Mouse (Mus musculus) ES-E14 (cell line): ENCODE measurements at regions not wholly inside any gene's neighbourhood (a gene's known extent, or its start where the extent isn't known, plus 50 kb on each side); places are given as distances from the start of the nearest gene placed in this dataset.

Experiments used
- DNase-seq: peaks from one replicate; pipeline ENCODE4 v3.0.0-alpha.2; 2013; ENCODE audit warnings: low read depth, low spot score
- H3K27ac ChIP-seq: 2 replicates; pipeline ENCODE4 v1.5.1; 2012; ENCODE audit warnings: low read depth, mild to moderate bottlenecking, low read length, moderate library complexity, mixed read lengths; ENCODE audit not compliant: poor library complexity, insufficient read depth, severe bottlenecking
- H3K36me3 ChIP-seq: 2 replicates; pipeline ENCODE4 v1.6.1; 2012; ENCODE audit warnings: mild to moderate bottlenecking, low read length, moderate library complexity, mixed read lengths; ENCODE audit not compliant: control insufficient read depth, poor library complexity, insufficient read depth, severe bottlenecking
- H3K4me1 ChIP-seq, 2 experiments: fragments of 150-350 bp in 1 of 2; sonication (generic) in 1 of 2; 2 replicates each; pipeline ENCODE4 v1.6.1; 2012; ENCODE audit warnings: low read length in 2 of 2, mild to moderate bottlenecking in 1 of 2, mixed read lengths in 1 of 2; ENCODE audit not compliant: control insufficient read depth in 2 of 2, insufficient read depth in 2 of 2, poor library complexity in 1 of 2
- H3K4me3 ChIP-seq, 2 experiments: fragments of 150-350 bp in 1 of 2; sonication (generic) in 1 of 2; 2 replicates each; pipeline ENCODE4 v1.5.1; 2012; ENCODE audit warnings: low read length in 2 of 2, low read depth in 1 of 2, mild to moderate bottlenecking in 1 of 2, mixed read lengths in 1 of 2; ENCODE audit not compliant: insufficient read depth in 1 of 2, poor library complexity in 1 of 2, severe bottlenecking in 1 of 2
- H3K9ac ChIP-seq: 2 replicates; pipeline ENCODE4 v1.6.1; 2012; ENCODE audit warnings: low read depth, mild to moderate bottlenecking, low read length, mixed read lengths; ENCODE audit not compliant: poor library complexity, insufficient read depth, severe bottlenecking
- H3K9me3 ChIP-seq: fragments of 150-350 bp; sonication (generic); 2 replicates; pipeline ENCODE4 v1.6.1; 2012; ENCODE audit warnings: low read depth, mild to moderate bottlenecking, low read length; ENCODE audit not compliant: control insufficient read depth, insufficient read depth
- CHD2 ChIP-seq: IDR thresholded peaks from 2 replicates; pipeline ENCODE4 v1.6.1; 2014; ENCODE audit warnings: mild to moderate bottlenecking, low read depth, low read length, inconsistent platforms
- HCFC1 ChIP-seq: IDR thresholded peaks from 2 replicates; pipeline ENCODE4 v1.6.1; 2012; ENCODE audit warnings: low read length, inconsistent platforms, borderline replicate concordance; ENCODE audit not compliant: insufficient read depth
- MAFK ChIP-seq: IDR thresholded peaks from 2 replicates; pipeline ENCODE4 v1.6.1; 2014; ENCODE audit warnings: mild to moderate bottlenecking, low read depth, low read length, inconsistent platforms; ENCODE audit not compliant: insufficient read depth
- ZC3H11A ChIP-seq: IDR thresholded peaks from 2 replicates; pipeline ENCODE4 v1.6.1; 2012; ENCODE audit warnings: low read depth, mild to moderate bottlenecking, inconsistent platforms, low read length, borderline replicate concordance
- ZNF384 ChIP-seq: IDR thresholded peaks from 2 replicates; pipeline ENCODE4 v1.6.1; 2012; ENCODE audit warnings: low read depth, low read length, inconsistent platforms
- in situ Hi-C, 2 experiments: fragments of 600-800 bp; cut with MboI; formaldehyde crosslinking; loops; one replicate each; pipeline ENCODE4 v1.15.1; 2025; ENCODE audit warnings: low sequenced_read_pairs in 2 of 2, inconsistent platforms in 1 of 2; ENCODE audit not compliant: unreplicated experiment in 2 of 2

DNA sequence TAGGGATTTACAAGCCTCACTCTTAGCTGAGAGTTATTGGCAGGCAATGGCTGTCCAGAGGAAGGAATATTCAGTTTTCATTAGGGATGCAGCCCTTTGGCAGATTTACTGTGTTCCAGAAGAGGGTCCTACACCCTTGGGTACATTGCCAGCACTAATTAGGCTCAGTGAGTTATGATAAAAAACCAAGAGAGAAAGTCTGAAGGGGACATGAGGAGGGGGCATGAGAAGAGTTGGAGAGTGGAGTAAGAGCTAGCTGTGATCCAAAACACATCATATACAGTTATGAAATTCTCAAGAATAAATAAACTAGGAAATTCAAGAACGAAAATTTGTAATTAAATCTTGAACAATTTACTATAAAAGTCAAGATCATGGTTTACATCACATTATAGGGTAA, 346.2 kb downstream of the 9330182O14Rik start:
- DNase-seq, result no peak
- H3K27ac ChIP-seq, result no peak overlapping the region
- no peak overlapping the region for H3K4me3 ChIP-seq
- no peaks in the 10 kb centered on the region for H3K9me3 ChIP-seq
- in situ Hi-C loops, result no loop called here
- TF ChIP-seq HCFC1 (no peak), MAFK (no peak), ZNF384 (no peak), ZC3H11A (no peak), CHD2 (no peak)
- no peaks in the 10 kb centered on the region for H3K36me3 ChIP-seq
- H3K9ac ChIP-seq, result no peak overlapping the region
- no peaks in the 10 kb centered on the region for H3K4me1 ChIP-seq

DNA sequence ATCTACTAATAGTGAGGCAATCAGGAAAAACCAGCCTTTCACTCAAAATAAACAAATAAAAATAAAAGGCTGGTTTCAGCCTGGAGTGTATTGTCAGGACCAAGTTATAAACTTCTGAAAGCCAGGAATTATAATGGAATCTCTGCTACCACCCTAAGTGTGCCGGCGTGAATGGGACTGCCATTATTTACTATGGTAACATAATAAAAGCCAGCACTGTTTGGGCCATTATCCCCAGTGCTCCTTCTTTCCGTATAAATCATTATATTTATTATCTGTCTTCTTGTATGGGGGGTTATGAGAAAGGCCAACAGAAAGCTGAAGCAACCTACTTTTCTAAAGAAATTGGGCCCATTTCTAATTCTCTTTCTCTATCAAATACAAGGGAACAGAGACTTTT, 347.1 kb downstream of the 9330182O14Rik start:
- no peak for DNase-seq
- no peak overlapping the region for H3K4me3 ChIP-seq
- in situ Hi-C loops, result no loop called here
- H3K4me1 ChIP-seq, result no peaks in the 10 kb centered on the region
- H3K9ac ChIP-seq, result no peak overlapping the region
- H3K27ac ChIP-seq, result no peak overlapping the region
- H3K36me3 ChIP-seq, result no peaks in the 10 kb centered on the region
- no peaks in the 10 kb centered on the region for H3K9me3 ChIP-seq
- no peak for TF ChIP-seq CHD2
- no peak for TF ChIP-seq ZC3H11A
- TF ChIP-seq MAFK, result no peak
- TF ChIP-seq HCFC1, result no peak
- TF ChIP-seq ZNF384, result no peak

- DNase-seq, result no peak
- Histone ChIP-seq H3K9ac (no peak overlapping the region), H3K4me1 (no peaks in the 10 kb centered on the region), H3K36me3 (no peaks in the 10 kb centered on the region), H3K9me3 (no peaks in the 10 kb centered on the region), H3K4me3 (no peak overlapping the region), H3K27ac (no peak overlapping the region)
- in situ Hi-C loops, result no loop called here
- no peak for TF ChIP-seq CHD2
- TF ChIP-seq ZNF384, result no peak
- no peak for TF ChIP-seq ZC3H11A
- TF ChIP-seq HCFC1, result no peak
- no peak for TF ChIP-seq MAFK
Observed at GRCm38 (mm10) chr15:40485997-40486396, 351.8 kb downstream of the 9330182O14Rik start.

DNA sequence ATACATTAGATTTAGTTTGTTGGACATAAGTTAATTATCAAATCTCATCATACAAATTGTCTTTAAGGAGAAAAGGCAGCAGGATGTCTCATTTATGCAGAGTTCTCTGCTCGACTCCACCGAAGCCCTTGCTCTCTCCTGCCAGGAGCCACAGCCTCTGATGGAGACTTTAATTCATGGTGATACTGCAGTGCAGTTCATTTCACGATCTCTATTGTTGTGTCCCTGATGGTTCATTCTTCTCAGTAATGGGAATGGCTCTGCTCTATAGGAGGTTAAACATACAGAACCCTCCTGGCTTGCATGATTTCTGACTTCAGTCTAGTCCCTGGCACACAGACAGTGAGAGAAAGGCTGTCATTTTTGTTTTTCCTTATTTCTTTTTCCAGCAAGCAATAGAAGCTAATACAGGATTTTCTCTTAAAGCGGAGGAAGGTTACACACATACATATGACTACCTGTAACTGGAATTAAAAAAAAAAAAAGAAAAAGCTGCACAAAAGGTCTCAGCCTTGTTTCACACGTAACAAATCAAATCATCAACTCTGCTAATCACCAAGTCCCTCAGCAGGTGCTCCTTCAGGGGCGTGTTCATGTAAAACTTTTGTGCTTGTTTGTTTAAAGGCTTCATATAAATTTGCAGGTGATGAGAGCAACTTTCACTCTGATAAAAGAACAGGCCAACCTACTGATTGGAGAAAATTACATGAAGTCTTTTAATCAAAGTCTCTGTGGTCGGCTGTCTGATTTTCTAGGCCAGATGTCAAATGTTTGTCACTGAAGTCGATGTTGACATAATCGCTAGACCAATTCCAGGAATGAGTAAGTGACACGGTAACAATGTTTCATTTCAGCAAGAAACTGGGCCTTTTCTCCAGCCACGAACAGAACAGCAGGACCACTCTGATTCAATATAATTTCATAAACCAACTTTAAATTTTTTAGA, 367.3 kb downstream of the 9330182O14Rik start:
- DNase-seq, result no peak
- H3K4me3 ChIP-seq, result no peak overlapping the region
- TF ChIP-seq CHD2 (no peak), ZC3H11A (no peak), MAFK (no peak), ZNF384 (no peak), HCFC1 (no peak)
- no peak overlapping the region for H3K27ac ChIP-seq
- in situ Hi-C loops, result no loop called here
- H3K4me1 ChIP-seq, result no peaks in the 10 kb centered on the region
- H3K36me3 ChIP-seq, result no peaks in the 10 kb centered on the region
- H3K9me3 ChIP-seq, result no peaks in the 10 kb centered on the region
- no peak overlapping the region for H3K9ac ChIP-seq

GRCm38 (mm10) chr15:40510826-40511225, 376.7 kb downstream of the 9330182O14Rik start:
- in situ Hi-C loops, result no loop called here
- Histone ChIP-seq H3K4me1 (no peaks in the 10 kb centered on the region), H3K4me3 (no peak overlapping the region), H3K9me3 (no peaks in the 10 kb centered on the region), H3K36me3 (no peaks in the 10 kb centered on the region), H3K27ac (no peak overlapping the region), H3K9ac (no peak overlapping the region)
- TF ChIP-seq ZNF384 (no peak), MAFK (no peak)
- no peak for DNase-seq
